Mouse (Mus musculus) telencephalon, adult 2 months (tissue): ENCODE results near the gene Phf20.
A peak's percentile ranks its signal among the peaks of the same experiment; 100 is the strongest.

Experiments
- DNase-seq: peaks from one replicate; pipeline ENCODE4 v3.0.0-alpha.2; 2011; ENCODE audit warnings: low read depth, low spot score

The Phf20 gene

DNA sequence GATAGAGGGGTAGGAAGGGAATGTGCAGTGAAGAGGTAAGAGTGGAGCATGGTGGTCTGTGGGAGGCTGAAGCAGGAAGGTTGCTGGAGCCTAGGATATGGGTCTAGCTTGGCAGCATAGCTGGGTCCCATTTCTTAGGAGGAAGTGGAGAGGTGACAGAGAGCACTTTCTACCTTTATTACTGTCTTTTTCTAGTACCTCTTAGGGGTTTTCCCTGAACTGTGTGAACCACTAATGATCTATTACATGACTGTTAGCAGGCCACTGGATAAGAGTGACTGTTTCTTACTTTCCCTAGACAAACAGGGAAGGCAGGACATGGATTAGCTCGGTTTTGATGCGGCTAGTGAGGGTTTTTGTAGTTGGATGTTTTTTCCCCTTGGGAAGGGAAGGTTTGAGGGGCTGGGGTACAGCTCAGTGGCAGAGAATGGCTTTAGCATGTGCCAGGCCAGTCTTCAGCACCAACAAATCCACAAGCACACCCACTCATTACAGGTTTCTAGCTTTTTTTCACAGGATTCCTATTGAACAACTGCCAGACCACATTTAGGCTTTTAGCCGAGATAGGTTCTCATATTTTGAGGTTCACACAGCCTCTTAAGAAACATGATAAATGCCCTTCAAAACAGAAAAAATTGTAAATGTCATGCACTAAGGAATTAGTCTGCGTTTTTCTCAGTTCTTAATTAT, 67.1 kb downstream of the Phf20 start:
- DNase-seq: no peak

DNA sequence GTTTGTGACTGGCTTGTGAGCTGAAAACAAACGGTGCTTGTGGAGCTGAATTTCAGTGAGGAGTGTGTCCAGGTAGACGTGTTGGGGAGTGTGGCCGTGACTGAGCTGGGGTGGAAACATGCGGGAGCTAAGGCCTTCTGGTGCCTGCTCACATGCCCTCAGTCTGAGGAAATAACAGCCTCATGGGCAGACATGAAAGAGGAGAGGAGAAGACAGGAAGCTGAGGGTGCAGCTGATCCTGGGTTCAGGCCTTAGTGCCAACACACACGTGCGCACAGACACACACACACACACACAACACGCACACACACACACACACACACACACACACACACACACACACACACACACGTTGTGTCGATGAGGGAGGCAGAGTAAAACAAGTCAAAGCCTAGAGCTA, 71.4 kb downstream of the Phf20 start:
- no peak for DNase-seq

DNA sequence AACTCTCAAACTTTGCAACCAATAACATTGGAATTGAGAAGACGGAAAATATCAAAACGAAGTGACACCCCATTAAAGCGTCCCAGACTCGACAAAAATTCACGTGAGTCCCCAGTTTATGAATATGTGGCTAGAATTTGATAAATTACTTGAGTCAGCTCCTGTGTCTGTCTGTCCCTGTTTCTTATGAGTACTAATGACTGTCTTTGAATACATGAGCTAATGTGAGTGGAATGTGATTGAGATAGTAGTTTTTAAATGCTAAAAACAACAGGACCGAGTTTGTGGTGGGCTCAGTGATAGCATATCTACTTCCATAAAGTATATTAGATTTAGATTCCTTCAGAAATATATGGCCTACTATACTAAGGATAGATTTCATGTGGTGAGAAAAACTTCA, 76.3 kb downstream of the Phf20 start:
- DNase-seq: no peak

DNA sequence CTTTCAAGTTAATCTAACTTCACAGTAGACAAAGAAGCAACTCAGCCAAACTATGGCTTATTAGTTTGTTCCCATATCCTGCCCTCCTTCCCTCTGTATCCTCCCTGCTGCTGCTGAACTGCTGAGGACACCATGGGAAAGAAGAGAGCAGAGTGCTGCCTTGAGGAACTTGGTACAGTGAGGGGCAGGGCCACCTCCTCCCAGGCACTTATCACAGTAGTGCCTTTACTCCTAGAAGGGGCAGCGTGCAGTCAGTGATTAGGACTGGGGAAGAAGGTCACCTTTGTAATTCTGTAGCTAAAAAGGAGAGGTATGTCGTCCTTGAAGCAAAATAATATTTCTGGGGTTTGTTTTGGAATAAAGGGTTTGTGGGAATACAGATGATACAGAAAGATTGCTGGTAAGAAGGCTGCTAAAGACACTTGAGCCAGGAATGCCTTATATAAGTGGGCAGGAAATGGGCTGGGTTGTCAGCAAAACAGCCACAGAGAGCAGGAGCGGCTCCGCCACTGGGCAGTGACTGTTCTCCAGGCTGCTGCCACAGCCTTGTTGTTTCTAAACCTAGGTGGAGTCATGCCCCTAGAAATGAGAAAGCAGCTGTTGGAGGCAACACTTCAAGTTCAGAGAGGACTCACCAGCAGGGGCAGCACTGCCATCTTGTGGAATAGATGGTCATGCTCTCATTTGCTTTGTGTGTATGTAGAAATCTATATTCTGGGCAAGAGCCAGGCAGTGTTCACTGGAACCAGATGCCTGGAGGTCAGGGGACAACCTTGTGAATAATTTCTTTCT, 82.2 kb downstream of the Phf20 start:
- peak; percentile 76 for DNase-seq

DNA sequence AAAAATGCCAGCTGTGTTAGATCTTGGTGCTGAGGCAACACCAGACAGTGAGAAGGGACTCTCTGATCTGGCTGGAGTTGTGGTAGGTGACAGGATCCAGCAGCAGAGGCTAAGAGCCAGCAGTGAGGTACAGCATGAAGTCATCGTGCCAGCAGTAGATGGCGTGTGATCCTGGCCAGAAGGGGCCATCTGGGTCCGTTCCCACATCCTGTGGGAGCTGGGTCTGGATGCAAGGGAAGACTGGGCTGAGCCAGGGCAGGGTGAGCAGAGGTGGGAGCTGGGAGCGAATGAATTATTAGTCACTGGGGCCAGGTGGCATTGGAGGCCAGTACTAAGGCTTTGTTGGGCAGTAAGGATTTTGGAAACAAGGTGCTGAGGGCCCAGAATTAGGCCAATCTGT, 85.0 kb downstream of the Phf20 start:
- no peak for DNase-seq

DNA sequence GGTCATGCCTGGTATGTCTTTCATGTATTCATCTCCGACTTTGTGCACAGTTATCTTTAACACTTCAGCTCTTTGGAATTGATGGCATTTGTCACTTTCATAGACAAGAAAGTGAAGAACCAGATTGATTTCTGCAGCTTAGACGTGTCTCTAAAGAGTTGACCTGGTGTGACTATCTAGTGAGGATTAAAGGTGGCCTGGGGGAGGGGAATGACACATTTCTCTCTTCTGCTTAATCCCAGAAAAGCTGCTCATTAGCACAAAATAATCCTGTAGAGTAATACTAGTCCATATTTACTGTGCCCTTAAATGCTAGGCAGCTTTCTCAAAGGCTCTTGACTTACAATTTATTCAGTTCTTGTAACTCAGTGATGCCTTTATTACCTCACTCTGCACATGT, 88.9 kb downstream of the Phf20 start:
- no peak for DNase-seq

DNA sequence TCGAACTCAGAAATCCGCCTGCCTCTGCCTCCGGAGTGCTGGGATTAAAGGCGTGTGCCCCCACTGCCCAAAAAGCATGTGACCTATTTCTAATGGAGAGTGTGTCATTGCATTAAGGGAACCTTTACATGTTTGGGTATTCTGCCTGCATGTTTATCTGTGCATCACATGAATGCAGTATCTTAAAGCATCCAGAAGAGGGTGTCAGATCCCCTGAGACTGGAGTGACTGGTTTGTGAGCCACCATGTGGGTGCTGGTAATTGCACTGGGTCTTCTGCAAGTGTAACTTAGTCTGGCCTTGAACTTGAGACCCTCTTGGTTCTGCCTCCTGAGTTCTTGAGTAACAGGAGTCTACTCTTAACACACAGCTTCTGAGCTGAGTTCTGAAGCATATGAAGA, 90.5 kb downstream of the Phf20 start:
- DNase-seq: no peak

DNA sequence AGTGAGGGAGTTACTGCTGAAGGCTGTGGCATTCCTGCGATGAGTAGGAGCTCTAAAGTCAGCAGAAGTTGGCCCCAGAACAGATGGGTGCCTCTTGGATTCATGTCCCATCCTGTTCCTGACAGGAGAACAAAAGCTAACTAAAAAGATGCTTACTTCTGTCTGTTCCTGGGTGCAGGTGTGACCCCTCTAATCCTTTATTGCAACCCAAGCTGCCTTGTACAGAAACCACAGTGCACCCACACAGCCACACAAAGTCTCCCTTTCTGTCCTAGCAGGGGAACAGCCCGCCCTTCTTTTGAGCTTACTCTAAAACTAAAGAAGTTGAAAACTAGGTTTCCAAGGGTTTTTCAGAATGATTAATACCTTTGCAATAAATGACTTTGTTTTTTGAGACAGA, 92.0 kb downstream of the Phf20 start:
- no peak for DNase-seq

DNA sequence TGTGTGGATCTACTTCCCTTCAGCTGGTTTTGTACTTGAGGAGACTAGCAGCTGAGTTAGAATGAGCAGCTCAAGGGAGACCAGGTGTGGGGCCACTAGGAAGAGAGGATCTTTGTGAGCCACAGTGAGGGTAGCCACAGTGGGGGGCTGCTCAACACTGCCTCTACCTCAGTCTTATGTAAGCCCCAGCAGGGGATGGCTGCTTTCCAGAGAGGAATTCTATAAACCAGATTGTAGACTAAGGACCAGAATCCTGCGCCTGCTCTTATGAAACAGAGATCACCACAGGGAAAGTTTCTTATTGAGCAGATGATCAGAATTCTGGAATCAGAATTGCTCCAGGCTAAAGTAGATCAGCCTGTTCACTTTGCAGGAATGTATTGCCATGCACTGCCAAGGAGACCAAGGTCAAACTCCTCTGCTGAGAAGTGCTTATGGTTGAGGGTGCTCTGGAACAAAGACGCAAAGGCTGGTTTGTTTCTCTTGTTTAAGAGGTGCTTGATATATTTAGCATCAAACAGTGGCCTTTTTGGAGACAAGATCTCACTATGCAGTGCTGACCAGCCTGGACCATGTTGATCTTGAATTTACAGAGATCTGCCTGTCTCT, 93.4 kb downstream of the Phf20 start:
- DNase-seq: no peak

DNA sequence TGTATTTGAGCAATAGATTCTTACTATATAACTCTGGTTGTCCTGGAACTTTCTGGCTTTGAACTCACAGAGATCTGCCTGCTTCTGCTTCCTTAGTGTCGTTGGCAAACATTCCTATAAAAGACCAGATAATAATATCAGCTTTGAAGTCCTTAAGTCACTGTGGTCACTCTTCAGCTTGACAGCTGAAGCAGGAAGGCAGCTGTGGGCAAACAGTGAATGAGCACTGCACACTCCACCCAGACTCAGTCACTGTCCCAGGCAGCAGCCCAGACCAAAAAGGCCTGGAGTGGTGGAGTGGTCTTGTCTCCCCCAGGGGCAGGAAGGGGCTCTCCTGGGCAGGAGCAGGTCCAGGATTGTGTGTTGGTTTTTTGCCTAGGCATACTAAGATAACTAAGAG, 95.7 kb downstream of the Phf20 start:
- DNase-seq: no peak

DNA sequence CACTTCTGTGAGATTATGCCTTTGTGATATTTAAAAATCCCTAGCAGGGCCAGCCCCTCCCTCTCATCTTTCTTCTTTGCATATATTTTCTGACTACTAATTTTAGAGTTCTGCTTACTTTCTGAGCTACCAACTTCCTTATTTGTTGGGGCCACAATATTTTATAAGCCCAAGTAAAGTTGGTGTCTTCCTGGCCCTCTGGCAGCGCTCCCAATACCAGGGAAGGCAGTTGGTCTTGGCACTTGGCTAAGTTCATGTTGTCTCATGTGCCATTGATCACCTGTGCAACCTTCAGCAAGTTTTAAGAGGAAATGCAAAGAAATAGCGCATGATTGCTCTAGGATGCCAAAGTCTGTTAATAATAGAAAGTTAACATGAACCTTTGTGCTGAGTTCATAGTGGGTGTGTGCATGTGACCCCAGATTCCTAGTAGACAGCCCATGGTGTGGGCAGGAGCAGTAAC, 99.4 kb downstream of the Phf20 start:
- no peak for DNase-seq

DNA sequence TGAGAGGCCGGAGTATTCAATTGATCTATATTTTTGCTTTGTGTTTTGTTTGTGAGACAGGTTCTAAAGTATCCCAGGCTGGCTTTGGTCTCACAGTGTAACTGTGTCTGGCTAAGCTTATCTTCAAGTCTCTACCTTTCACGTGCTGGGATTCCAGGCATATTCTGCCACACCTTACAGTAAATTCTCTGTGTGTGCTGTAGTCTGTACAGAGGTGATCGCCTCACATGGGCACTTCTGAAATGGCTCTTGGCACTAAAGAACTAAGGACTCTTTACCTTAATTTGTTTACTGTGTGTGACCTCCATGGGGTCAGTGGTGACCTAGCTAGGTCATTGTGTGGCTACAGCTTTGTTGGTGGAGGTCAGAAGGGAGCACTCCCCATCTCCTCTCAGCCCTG, 99.9 kb downstream of the Phf20 start:
- no peak for DNase-seq

DNA sequence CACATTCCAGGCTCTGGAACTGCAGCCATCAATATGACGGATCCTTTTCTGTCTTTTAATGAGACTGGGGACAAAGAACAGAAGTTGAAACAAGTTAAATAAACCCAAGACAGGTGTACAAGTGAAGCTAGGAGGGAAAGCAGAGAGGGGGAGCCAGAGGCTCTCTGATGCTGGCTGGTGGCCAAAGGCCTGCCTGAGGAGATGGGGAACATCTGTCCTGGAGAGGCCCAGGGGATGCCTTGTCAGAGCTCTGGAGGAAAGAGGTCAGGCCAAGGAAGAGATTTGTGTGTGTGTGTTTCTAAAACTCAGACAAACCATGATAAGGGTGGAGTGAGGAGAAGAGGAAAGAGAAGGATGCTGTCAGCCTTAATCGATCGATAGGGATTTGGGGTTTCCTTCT, 101.4 kb downstream of the Phf20 start:
- DNase-seq: no peak

DNA sequence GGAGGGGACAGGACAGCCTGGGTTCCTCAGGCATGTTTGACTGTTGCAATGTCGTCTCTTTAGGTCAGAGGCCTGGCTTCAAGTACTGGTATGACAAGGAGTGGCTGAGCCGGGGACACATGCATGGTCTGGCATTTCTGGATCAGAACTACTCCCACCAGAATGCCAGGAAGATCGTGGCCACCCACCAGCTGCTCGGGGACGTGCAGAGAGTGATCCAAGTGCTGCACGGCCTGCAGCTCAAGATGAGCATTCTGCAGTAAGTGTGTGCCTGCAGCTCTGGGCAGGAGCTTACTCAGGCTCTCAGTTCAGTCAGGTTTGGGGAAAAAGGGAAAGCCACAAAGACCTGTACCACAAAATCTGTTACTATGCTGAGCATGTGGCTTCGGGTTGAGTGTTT, 102.2 kb downstream of the Phf20 start:
- no peak for DNase-seq

DNA sequence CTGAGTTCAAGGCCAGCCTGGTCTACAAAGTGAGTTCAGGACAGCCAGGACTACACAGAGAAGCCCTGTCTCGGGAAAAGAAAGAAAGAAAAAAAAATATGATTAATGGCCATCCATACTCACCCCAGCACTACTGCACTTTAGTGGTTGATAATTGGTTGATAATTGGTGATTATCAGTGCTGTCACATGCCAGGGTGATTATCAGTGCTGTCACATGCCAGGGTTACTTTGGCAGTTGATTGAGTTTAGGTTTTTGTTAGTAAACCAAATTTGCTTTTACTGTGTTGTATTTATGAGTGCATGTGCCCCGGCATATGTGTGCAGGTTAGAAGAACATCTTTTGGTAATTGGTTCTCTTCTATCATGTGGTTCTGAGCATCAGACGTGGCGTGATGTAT, 105.8 kb downstream of the Phf20 start:
- no peak for DNase-seq

DNA sequence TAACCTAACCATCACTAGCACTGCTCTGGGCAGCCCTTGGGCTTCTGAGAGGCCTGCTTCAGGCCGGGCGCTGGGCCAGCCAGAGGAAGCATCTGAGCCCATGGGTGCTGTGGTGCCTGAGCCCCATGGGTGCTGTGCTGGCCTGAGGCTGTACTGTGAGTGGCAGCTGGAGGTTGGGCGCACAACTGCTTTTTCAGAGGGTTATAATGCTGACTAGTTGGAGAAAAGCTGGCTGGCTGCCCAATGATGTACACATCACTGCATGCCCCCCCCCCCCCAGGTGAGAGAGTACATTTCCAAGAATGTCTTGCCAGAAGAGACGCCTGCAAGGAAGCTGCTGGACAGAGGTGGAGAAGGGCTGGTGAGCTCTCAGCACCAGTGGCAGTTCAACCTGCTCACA, 108.1 kb downstream of the Phf20 start:
- no peak for DNase-seq

DNA sequence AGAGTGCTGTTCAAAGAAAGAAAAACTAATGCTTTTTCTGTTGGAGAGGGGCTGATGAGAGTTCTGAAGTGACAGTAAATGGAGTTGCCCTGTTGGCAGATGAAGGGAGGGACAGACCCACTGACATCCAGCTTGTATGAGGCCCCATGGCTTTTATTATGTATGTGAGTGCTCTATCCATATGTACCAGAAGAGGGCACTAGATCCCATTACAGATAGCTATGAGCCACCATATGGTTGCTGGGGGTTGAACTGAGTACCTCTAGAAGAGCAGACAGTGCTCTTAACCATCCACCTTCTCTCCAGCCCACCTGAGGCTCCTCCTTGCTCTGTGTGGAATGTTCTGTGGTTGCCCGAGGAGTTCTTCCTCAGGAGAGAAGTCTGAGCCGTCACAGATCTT, 109.6 kb downstream of the Phf20 start:
- DNase-seq: no peak

DNA sequence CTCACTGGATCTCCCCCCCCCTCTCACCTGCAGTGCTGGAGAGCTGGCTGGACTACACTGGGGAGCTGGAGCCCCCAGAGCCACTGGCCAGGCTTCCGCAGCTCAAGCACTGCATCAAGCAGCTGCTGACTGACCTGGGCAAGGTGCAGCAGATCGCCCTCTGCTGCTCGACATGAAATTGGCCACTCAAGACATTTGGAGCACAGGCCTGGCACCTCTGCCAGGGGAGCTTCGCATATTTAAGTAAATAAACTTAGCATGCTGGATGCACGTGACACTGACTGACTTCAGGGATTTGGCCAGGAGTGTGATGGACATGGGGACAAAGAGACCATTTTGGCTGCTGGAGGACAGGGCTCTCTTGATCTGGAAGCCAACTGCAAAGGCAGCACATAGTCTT, 111.0 kb downstream of the Phf20 start:
- no peak for DNase-seq

DNA sequence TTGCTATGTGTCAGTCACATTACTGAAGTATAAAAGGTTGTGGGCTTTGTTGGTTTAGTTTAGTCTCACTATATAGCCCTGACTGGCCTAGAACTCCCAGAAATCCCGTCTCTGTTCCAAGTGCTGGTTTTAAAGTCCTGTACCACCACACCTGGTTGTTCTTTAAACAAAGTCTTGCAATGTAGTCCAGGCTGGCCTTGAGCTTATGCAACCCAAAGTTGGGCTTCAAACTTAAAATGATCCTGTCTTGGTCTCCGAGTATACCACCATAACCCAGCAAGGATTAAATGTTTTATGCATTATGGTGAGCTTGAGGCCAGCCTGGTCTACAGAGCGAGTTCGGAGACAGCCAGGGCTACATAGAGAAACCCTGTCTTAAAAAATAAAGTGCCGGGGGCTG, 113.7 kb downstream of the Phf20 start:
- no peak for DNase-seq

DNA sequence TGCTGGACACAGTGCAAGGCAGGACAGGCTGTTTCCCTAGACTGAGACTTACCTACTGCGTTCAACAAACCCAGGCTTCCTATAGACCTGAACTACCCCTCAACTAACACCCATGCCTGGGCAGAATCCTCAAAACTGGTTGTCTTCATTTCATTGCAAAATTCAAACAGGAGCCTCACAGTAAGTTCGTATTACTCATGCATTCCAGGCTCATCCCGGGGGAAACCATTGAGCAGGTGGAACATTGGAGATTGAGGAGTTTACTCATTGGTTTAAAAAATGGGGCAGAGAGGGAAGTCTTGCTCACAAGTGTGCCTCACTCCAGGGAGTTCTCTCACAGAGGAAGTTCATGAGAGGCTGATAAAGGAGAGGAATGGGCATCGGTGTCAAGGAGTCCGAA, 114.2 kb downstream of the Phf20 start:
- DNase-seq: no peak

DNA sequence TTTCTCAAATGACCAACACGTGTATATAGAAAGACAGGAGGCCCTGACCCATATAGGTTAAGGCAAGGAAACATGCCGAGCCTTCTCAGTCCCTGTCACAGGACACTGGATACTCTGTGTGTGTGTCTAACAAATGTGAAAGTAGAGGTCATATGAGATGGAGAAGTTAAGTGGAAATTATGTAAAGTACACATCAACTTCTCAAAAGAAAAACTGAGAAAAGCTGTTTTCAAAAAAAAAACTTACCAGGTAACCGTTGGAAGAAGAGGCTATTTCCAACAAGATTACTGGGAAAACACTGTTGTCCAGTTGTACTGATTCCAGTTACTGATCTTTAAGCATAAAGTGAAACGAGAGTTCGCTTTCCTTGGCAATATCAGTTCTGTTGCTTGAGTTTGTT, 114.7 kb downstream of the Phf20 start:
- DNase-seq: no peak

DNA sequence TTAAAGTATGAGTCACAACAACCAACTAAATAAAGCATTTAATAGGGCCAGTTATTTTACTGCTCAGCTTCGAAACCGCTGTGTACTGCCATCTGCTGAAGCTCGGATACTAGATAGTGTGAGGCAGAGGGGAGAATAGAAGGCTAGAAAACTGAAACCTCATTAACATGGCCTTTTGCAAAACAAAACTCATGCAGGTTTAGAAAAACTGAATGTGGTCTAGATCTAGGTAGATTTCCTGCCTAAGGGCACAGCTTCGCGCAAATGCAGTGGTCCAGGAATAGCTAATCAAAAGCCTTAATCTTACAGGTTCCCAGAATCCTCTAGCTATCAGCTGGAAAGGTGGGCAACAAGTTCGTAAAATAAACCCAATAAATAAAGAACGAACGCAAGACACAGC, 115.2 kb downstream of the Phf20 start:
- no peak for DNase-seq

DNA sequence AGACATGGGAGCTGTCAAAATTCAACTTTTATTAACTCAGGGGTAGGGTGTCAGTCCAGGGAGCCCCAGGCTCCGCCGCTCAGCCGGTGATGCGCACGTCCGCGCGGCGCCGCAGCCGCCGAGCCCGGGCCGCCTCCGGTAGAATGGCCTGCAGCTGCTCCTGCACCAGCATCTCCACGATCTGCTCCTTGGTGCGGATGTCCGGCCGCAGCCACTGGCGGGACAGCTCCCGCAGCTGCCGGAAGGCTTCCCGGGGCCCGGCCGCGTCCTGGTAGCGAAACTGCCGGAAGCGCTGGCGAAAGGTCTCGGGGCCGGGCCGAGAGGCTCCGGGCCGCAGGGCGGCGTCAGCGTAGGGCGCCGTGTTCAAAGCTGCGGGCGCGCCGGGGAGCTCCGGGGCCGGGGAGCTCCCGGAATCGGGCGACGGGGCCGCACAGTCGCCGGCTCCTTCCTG, 115.6 kb downstream of the Phf20 start:
- DNase-seq: no peak
